Mouse (Mus musculus) liver, adult 2 months (tissue): ENCODE results near the gene Nrp2. TPM values are rescaled to one million over a fixed set of nuclear protein-coding genes. Genes with fewer than 3 reads are reported as not detected.

Experiments used
- DNase-seq: peaks from one replicate; pipeline ENCODE4 v3.0.0-alpha.2; 2011; ENCODE audit warnings: low read depth, low spot score; ENCODE audit errors: extremely low read depth
- H3K27ac ChIP-seq: fragments of 200-500 bp; replicated peaks from 2 replicates; pipeline ENCODE4 v1.5.1; 2012; ENCODE audit warnings: low read depth, mild to moderate bottlenecking, control low read depth, inconsistent platforms, low read length; ENCODE audit not compliant: insufficient read depth
- H3K27me3 ChIP-seq: fragments of 200-500 bp; 2 replicates; pipeline ENCODE4 v1.6.1; 2012; ENCODE audit warnings: mild to moderate bottlenecking, moderate library complexity, low read length, inconsistent platforms; ENCODE audit not compliant: control insufficient read depth, insufficient read depth
- H3K36me3 ChIP-seq: fragments of 200-500 bp; 2 replicates; pipeline ENCODE4 v1.6.1; 2012; ENCODE audit warnings: low read length, inconsistent platforms; ENCODE audit not compliant: control insufficient read depth, insufficient read depth
- H3K4me1 ChIP-seq: fragments of 200-500 bp; 2 replicates; pipeline ENCODE4 v1.6.1; 2011; ENCODE audit warnings: low read length; ENCODE audit not compliant: control insufficient read depth, insufficient read depth
- H3K4me3 ChIP-seq: fragments of 200-500 bp; 2 replicates; pipeline ENCODE4 v1.5.1; 2011; ENCODE audit warnings: low read depth, mild to moderate bottlenecking, control low read depth, low read length, moderate library complexity; ENCODE audit not compliant: insufficient read depth
- H3K79me2 ChIP-seq: fragments of 200-500 bp; 2 replicates; pipeline ENCODE4 v1.6.1; 2012; ENCODE audit warnings: inconsistent platforms, mild to moderate bottlenecking, low read length, moderate library complexity; ENCODE audit not compliant: control insufficient read depth, insufficient read depth
- H3K9ac ChIP-seq: fragments of 200-500 bp; 2 replicates; pipeline ENCODE4 v1.6.1; 2012; ENCODE audit warnings: low read depth, mild to moderate bottlenecking, control low read depth, inconsistent platforms, low read length
- CTCF ChIP-seq: fragments of 200-500 bp; IDR thresholded peaks from 2 replicates; pipeline ENCODE4 v1.5.1; 2011; ENCODE audit warnings: low read depth, low read length, control low read depth
- POLR2A ChIP-seq: fragments of 200-500 bp; IDR thresholded peaks from 2 replicates; pipeline ENCODE4 v1.6.1; 2011; ENCODE audit warnings: low read length, control low read depth; ENCODE audit not compliant: insufficient read depth; ENCODE audit errors: extremely low read depth
- WGBS: fragments of 180-500 bp; shearing (Covaris S2); methylation state at CpG from one replicate; pipeline ENCODE4 v1.1.7; 2018; 5-methylcytosine and 5-hydroxymethylcytosine counted together
- polyA plus RNA-seq: library from polyadenylated mRNA; depleted of rRNA; stranded (reverse); fragments of >200 nt; gene quantifications from 2 replicates; pipeline ENCODE4 v1.2.3, GENCODE M21; 2012
- total RNA-seq: library from RNA; depleted of rRNA; stranded (reverse); fragments of >200 nt; gene quantifications from 2 replicates; pipeline ENCODE4 v1.2.3, GENCODE M21; 2014

The Nrp2 gene
- total and polyA plus RNA-seq, 2 experiments = 3.2 to 11.4 TPM

GRCm38 (mm10) chr1:62743064-62743694 is 40.1 kb downstream of the Nrp2 start:
- Histone ChIP-seq H3K4me1 (peaks cover 10% of the 10 kb centered on the region), H3K79me2 (0 out of 2 replicates have a peak, but pooled peaks cover 2% of the 10 kb centered on the region), H3K4me3 (no peak overlapping the region), H3K36me3 (no peaks in the 10 kb centered on the region), H3K27ac (no peak overlapping the region), H3K9ac (no peak overlapping the region), H3K27me3 (no peaks in the 10 kb centered on the region)
- WGBS = 59% methylated on average over 8 of the region's 8 CpGs
- no peak for TF ChIP-seq CTCF
- TF ChIP-seq POLR2A = no peak
- no peak for DNase-seq

DNA sequence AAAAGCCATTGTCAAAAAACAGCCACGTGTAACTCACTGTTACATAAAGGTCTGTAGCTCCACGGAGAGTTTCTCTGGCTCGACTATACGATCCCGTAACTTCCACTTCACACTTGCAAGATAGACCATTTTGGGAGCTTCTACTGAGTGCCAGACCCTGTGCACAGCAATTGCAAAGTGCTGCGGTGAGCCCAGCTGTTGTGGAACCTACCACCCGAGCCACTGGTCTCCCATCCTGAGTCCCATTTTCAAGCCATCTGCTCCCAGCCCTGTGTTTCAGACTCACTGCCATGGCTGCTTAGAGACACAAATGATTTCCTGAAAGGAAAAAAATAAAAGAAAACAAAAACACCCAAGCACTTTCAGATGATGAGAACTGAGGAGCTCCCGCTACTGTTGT is 42.8 kb downstream of the Nrp2 start:
- 0 out of 2 replicates have a peak, but pooled peaks cover 2% of the 10 kb centered on the region for H3K79me2 ChIP-seq
- TF ChIP-seq POLR2A (no peak), CTCF (no peak)
- H3K9ac ChIP-seq = no peak overlapping the region
- 93% methylated on average over 8 of the region's 8 CpGs for WGBS
- H3K36me3 ChIP-seq = no peaks in the 10 kb centered on the region
- H3K27me3 ChIP-seq = no peaks in the 10 kb centered on the region
- no peak overlapping the region for H3K27ac ChIP-seq
- H3K4me3 ChIP-seq = no peak overlapping the region
- H3K4me1 ChIP-seq = peaks cover 13% of the 10 kb centered on the region
- DNase-seq = no peak

DNA sequence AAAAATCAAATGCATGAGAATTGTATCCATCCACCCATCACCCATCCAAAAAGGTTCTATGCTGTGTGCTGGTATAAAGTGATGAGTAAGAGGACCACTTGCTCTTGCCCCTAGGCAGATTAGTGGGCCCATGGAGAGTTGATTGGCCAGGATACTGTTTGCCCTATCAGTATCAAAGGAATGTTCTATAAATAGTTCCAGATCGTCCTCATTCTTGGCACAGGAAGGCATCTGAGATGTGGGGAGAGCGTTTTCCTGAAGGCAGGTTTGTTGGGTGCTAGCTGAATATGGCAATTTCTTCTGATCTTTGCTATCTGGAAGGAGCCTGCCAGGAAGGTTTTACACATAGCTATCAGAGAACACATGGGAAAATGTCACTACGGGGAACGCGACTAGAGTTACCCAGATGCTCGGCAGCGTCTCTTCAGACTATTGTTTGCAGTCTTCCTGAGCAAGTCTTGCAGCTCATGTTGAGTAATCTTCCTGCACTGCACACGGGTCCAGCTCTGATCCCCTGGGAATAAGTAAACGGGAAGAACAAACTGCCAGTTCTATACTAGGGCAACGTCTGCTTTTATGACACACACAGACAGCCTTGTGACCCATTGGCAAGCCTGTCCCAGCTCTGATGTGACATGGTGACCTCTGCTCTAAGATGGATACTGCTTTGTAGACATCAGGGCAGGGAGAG is 44.5 kb downstream of the Nrp2 start:
- TF ChIP-seq CTCF (no peak), POLR2A (no peak)
- no peak overlapping the region for H3K9ac ChIP-seq
- 20% methylated on average over 10 of the region's 10 CpGs for WGBS
- H3K27ac ChIP-seq = peak overlapping the region; percentile 30
- H3K79me2 ChIP-seq = no peaks in the 10 kb centered on the region
- no peak overlapping the region for H3K4me3 ChIP-seq
- H3K27me3 ChIP-seq = no peaks in the 10 kb centered on the region
- no peaks in the 10 kb centered on the region for H3K36me3 ChIP-seq
- peak; percentile 79 for DNase-seq
- peaks cover 21% of the 10 kb centered on the region for H3K4me1 ChIP-seq

GRCm38 (mm10) chr1:62748361-62748760 is 45.3 kb downstream of the Nrp2 start:
- H3K4me3 ChIP-seq = no peak overlapping the region
- peak; percentile 96 for DNase-seq
- peaks cover 21% of the 10 kb centered on the region for H3K4me1 ChIP-seq
- no peak overlapping the region for H3K27ac ChIP-seq
- H3K9ac ChIP-seq = no peak overlapping the region
- H3K27me3 ChIP-seq = no peaks in the 10 kb centered on the region
- TF ChIP-seq CTCF (no peak), POLR2A (no peak)
- H3K36me3 ChIP-seq = no peaks in the 10 kb centered on the region
- no peaks in the 10 kb centered on the region for H3K79me2 ChIP-seq
- 31% methylated on average over 3 of the region's 3 CpGs for WGBS

DNA sequence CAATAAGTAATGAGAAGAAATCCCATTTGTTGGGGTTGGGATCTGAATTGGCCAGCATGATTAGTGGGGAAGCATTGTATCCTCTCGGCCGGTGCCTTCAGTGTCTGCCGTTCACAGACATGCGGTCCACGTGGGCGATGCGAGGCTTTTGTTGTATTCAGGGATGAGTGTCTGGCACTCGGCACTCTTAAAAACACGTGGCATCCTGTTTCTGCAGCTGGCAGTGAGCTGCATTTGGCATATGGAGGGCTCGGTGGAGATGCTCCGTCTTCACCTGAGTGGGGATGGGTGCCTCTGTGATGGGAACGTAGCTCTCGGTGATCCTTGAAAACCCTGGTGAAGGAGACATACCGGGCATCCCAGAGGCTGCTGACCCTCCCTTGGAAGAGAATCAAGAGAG is 46.6 kb downstream of the Nrp2 start:
- 88% methylated on average over 14 of the region's 14 CpGs for WGBS
- no peak overlapping the region for H3K27ac ChIP-seq

DNA sequence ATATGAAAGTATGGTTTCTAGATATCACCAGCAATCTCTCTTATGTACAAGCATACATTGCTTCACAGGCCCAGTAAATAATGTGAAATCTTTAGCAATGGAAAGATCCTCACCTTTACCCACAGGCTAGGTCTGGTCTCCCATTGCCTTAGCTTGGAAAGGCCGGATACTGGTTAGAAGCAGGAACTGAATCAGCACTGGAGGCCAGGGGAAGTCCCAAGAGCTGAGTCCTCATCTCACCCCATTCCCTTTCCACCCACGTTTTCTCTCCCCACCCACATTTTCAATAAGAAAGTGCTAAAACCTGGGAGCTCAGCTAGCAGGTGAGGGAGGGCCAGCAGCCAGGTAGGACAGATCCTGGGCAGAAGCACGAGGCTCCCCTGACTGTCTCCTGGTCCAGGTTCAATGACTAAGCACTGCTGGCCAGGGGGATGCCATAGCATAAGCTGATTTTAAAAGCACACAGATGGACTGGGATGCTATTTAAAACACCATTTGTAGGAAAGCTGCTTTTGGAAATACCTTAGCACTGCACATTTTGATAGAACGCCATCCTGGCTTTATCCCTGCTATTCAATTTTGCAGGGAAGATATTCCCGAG is 47.4 kb downstream of the Nrp2 start:
- no peaks in the 10 kb centered on the region for H3K79me2 ChIP-seq
- H3K4me1 ChIP-seq = peaks cover 21% of the 10 kb centered on the region
- no peak for DNase-seq
- no peaks in the 10 kb centered on the region for H3K36me3 ChIP-seq
- 58% methylated on average over 5 of the region's 5 CpGs for WGBS
- no peaks in the 10 kb centered on the region for H3K27me3 ChIP-seq
- no peak overlapping the region for H3K4me3 ChIP-seq
- TF ChIP-seq CTCF = no peak
- TF ChIP-seq POLR2A = no peak
- peak overlapping the region; percentile 61; the same call in 1 of the 2 replicates for H3K27ac ChIP-seq
- no peak overlapping the region for H3K9ac ChIP-seq

More for the DNA sequence above, 46.6 kb downstream of the Nrp2 start:
- Histone ChIP-seq H3K9ac (no peak overlapping the region), H3K4me1 (peaks cover 21% of the 10 kb centered on the region), H3K27me3 (no peaks in the 10 kb centered on the region), H3K36me3 (no peaks in the 10 kb centered on the region), H3K4me3 (no peak overlapping the region), H3K79me2 (no peaks in the 10 kb centered on the region)
- TF ChIP-seq CTCF (no peak), POLR2A (no peak)
- DNase-seq = no peak
